Mouse (Mus musculus) E14TG2a.4 (cell line): ENCODE measurements around the gene Kdm2a.

Experiments
- CTCF ChIP-seq: conservative IDR thresholded peaks from 2 replicates; pipeline ENCODE4 v1.5.1; 2014; ENCODE audit warnings: low read length
- NANOG ChIP-seq: IDR thresholded peaks from 2 replicates; pipeline ENCODE4 v1.6.1; 2014; ENCODE audit warnings: borderline replicate concordance, low read length, mixed read lengths
- POU5F1 ChIP-seq: IDR thresholded peaks from 2 replicates; pipeline ENCODE4 v1.6.1; 2014; ENCODE audit warnings: low read length, borderline replicate concordance

- TF ChIP-seq CTCF (no peak), POU5F1 (no peak), NANOG (no peak)
Measured at GRCm38 (mm10) chr19:4319272-4319671, 78.8 kb downstream of the Kdm2a start.
